Mouse (Mus musculus): ENCODE measurements at regions not wholly inside any gene's neighbourhood (a gene's known extent, or its start where the extent isn't known, plus 50 kb on each side); places are given as distances from the start of the nearest gene placed in this dataset.

DNA sequence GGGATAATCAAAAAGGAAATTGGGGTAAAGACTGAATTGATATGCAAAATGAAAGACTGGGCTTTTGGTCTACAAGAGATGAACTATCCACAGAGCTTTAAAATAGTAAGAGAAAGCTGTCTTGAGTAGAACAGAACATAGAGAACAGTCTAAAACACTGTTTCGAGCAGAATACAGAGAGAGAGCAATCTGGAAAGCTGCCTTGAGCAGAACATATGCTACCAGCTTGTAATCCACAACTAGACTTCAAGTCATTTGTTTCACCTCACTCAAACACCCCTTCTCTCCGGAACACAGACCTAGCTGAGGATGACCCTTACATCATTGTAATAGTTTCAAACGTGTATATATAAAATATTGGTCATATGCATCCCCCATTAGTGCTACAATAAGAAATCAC lies 538.7 kb downstream of the Galc start:
- TF ChIP-seq POLR2A (IDR thresholded peaks at IDR 0.05; ENCODE audit: borderline replicate concordance, insufficient read depth, low read length) (no peak), CTCF (IDR thresholded peaks at IDR 0.05; ENCODE audit: borderline replicate concordance, insufficient read depth, low read depth, low read length) (no peak)

Measured in cerebellum, adult 2 months (tissue).